Mouse (Mus musculus) CH12.LX (cell line): ENCODE results near the gene Zfp184.

ENCODE experiments used
- CTCF ChIP-seq, 2 experiments: IDR thresholded peaks in 1 of 2; conservative IDR thresholded peaks in 1 of 2; 2 replicates each; pipeline ENCODE4 v1.5.1; 2011 to 2012; ENCODE audit warnings: low read depth in 2 of 2, low read length in 2 of 2, improper control_type of control experiment in 1 of 2, inconsistent platforms in 1 of 2, mild to moderate bottlenecking in 1 of 2, moderate library complexity in 1 of 2
- JUND ChIP-seq: conservative IDR thresholded peaks from 2 replicates; pipeline ENCODE4 v1.6.1; 2011; ENCODE audit warnings: low read depth, low read length, improper control_type of control experiment
- MXI1 ChIP-seq: IDR thresholded peaks from 2 replicates; pipeline ENCODE4 v1.6.1; 2011; ENCODE audit warnings: mild to moderate bottlenecking, low read depth, low read length, improper control_type of control experiment
- MYC ChIP-seq: IDR thresholded peaks from 2 replicates; pipeline ENCODE4 v1.6.1; 2011; ENCODE audit warnings: low read depth, mild to moderate bottlenecking, improper control_type of control experiment, low read length
- NELFE ChIP-seq: IDR thresholded peaks from 2 replicates; pipeline ENCODE4 v1.6.1; 2011; ENCODE audit warnings: low read depth, low read length, improper control_type of control experiment
- POLR2A ChIP-seq: IDR thresholded peaks from 2 replicates; pipeline ENCODE4 v1.6.1; 2011; ENCODE audit warnings: low read depth, mild to moderate bottlenecking, improper control_type of control experiment, low read length
- SIN3A ChIP-seq: IDR thresholded peaks from 2 replicates; pipeline ENCODE4 v1.6.1; 2012; ENCODE audit warnings: low read length, improper control_type of control experiment, inconsistent platforms
- SMC3 ChIP-seq: IDR thresholded peaks from 2 replicates; pipeline ENCODE4 v1.6.1; 2011; ENCODE audit warnings: low read depth, low read length, improper control_type of control experiment
- TCF12 ChIP-seq: IDR thresholded peaks from 2 replicates; pipeline ENCODE4 v1.6.1; 2014; ENCODE audit warnings: low read depth, mild to moderate bottlenecking, inconsistent platforms, low read length, improper control_type of control experiment

DNA sequence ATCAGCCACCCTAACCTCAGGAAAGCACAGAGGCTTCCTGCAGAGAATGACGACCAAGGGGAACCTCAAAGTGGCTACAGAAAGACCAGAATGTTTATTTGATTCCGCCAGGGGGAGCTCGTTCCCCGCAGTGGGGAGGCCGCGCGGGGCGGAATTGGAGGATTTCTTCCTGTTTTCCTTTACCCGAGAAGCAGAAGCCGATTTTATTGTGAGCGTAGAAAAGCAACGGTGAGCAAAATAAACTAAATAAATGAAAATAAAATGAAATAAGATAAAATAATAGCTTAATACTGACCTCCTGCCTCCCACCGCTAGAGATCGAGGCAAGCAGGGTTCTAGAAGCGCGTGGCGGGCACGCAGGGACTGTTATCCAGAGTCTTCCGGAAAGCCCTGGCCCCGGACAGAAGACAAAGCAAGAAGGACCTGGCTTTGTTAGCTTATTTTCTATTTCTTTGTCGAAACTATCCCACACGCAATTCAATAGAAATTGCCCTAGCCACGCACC is 29.4 kb downstream of the Zfp184 start:
- TF ChIP-seq SMC3 = peak; percentile 93
- TF ChIP-seq SIN3A = no peak; the same call in 1 of the 2 replicates
- peak; percentile 79; the same call in 1 of the 2 replicates for TF ChIP-seq MYC
- TF ChIP-seq TCF12 = peak; percentile 21; the same call in 1 of the 2 replicates
- TF ChIP-seq POLR2A = no peak; the same call in 1 of the 2 replicates
- TF ChIP-seq MXI1 = no peak
- TF ChIP-seq CTCF (conservative IDR thresholded peaks at IDR 0.05 in 1 of 2, IDR thresholded peaks at IDR 0.05 in 1 of 2; ENCODE audit: low read depth in 2 of 2, low read length in 2 of 2) = peak; percentile 31 to 95
- 0 out of 2 replicates have a peak, but pooled peaks have one; percentile 64 for TF ChIP-seq NELFE
- no peak for TF ChIP-seq JUND
